Mouse (Mus musculus) liver, postnatal 0 days (tissue): ENCODE results near the gene Lnx2.

ENCODE experiments used
- CTCF ChIP-seq: sonication (generic); IDR thresholded peaks from 2 replicates; pipeline ENCODE4 v1.5.1; 2016; ENCODE audit warnings: antibody characterized with exemption, low read depth
- EP300 ChIP-seq: IDR thresholded peaks from 2 replicates; pipeline ENCODE4 v1.6.1; 2016; ENCODE audit warnings: antibody characterized with exemption, low read depth, mild to moderate bottlenecking

DNA sequence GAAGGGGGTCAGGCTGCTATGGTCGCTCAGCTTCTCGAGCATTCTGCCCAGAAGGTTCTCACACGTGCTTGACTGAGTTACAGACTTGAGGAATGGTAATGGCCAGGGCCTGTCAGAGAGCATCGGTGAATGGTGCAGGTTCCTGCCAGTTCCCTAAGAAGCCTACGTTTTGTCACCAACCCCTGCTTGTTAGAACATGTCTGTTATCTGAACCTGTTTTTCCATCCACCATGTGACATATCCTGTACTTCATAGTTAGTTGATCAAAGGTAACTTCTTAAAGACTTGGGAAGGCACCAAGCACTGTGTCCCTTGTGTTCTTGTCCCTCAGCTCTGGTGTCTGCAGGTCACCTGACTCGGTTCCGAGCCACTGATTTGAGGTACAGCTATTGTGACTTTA, 22.3 kb upstream of the Lnx2 start:
- TF ChIP-seq CTCF (no peak), EP300 (no peak)
